Mouse (Mus musculus) hindlimb bud, embryonic 11.5 days (tissue): ENCODE measurements at regions not wholly inside any gene's neighbourhood (a gene's known extent, or its start where the extent isn't known, plus 50 kb on each side); places are given as distances from the start of the nearest gene placed in this dataset.

Experiments
- DNase-seq: peaks from one replicate; pipeline ENCODE4 v3.0.0-alpha.2; 2012; ENCODE audit warnings: low read depth, low spot score; ENCODE audit errors: extremely low spot score

DNA sequence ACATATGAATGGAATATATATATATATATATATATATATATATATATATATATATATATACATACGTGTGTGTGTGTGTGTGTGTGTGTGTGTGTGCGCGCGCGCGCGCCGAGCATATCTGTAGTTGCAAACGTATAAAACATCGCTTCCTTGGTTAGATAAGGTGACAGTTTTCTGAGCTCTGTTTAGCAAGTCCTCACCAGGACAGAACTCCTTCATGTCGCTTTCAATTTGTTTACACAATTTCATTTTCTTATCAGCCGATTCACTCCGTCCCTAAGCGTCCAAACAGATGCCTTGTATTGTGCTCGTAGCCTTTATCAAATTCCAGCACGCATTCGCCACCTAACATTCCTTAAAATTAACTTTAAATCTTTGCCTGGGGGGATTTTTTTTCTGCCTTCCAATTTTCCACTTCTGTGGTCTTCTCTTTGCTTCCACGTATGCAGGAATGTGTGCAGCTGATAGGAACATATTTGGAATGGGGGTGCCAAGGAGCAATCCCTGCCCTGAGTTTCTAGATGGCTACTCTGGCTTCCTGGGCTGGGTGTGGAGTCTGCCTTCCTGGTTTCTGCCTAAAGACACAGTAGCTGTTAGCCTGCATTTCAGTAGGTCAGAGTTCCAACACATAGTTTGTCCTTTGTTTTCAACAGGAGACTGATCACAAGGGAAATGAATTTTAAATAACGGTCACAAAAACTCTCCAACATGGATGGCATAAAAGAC is 575.7 kb downstream of the Robo2 start:
- DNase-seq: no peak

DNA sequence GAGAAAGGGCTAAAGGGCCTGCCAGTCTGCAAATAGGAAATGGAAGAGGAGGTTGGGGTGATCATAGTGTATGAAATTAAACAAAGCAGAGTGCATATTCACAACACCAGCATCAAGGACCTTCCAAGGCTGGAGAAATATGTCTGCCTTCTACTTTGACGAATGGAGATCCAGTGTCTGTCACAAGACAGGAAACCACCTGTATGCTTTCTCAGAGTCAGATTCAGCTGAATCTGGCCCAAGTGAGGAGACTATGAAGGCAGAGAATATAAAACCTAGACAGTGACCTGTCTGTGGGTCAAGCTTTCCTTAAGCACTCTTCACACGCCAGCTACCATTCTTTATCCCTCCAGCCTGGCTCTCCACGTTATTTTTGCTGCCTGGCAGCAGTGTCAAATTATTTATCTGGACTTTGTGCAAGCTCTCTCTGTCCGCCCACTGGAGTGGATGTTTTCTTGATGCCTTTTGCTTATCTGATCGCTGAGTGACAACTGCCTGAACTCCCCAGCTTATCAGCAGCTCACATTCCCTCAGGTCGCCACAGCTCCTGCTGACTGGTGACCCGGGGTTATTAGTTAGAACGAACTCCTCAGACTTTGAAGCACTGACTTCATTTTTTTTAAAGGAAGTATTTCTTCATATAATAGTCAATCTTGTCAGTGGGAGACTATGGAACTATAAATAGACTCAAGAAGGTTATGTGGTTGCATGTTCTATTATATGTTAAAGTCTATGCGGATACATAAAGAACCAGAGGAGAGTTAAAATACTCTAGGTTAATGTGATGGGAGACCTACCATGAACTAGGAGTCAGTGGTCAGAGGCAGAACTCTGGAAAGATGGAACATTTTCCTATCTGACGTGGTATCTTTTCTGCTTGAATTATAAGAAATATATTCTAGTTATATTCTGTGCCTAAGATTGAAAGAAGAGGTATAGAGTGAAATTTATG is 590.0 kb downstream of the Robo2 start:
- DNase-seq: no peak

DNA sequence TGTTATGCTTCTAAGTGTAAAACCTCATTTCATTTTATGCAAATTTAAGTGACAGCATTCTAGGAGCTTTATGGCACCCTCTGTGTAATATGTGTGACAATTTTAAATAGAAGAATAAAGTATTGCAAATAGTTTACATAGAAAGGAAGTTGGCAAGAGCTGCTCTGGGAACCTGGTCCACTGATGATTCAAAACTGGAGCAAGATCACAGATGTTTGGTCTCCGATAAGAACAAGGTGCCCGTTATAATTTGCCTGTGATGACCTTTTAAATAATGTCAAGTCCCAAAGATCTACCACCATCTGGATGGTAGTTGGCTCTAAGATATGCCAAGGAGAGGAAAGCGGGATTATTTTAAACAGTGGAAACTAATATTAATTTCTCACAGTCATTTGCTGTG is 607.1 kb downstream of the Robo2 start:
- DNase-seq: no peak

DNA sequence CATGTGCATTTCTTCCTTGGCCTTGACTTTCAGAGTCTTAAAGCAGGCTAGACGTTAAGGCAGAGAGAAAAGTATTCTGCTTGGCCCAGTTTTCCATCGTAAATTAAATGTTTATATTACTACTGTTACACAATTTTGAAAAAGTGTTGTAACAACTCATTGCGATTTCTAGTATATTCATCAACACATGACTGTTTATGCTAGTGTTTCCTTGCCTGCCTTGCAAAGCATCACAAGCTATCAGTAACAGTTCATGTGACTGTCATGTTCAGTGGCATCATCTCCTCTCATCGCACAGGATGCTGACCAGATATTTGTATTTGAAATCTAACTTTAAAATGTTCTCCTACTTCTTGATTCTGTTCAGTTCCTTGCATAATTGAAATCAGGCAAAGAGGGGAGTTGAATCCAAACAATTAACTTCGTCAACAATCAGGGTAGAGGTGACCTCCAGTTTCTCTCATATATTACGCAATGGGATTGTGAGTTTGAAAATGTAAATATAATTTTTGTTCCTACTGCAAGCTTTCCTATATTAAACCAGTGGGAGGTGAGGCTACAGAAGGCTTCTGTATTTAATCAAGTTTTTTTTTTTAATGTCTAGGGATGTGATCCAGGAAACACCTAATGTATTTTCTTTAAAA is 615.0 kb downstream of the Robo2 start:
- no peak for DNase-seq

DNA sequence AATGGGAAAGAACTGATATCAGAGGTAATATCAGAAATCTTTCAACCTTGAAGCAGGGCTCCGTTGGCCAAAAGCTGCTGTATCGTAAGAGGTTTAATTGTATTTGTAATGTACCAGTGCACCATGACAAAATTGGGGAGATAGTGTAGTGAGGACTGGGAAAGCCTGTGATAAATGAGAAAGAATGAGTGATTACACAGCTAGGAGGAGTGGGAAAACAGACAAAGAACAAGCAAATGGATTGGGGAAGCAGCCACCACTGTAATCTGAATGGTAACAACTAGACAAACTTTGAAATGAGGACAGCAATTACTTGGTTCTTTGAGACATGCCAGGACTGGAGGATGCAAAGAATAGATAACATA is 626.6 kb downstream of the Robo2 start:
- no peak for DNase-seq

DNA sequence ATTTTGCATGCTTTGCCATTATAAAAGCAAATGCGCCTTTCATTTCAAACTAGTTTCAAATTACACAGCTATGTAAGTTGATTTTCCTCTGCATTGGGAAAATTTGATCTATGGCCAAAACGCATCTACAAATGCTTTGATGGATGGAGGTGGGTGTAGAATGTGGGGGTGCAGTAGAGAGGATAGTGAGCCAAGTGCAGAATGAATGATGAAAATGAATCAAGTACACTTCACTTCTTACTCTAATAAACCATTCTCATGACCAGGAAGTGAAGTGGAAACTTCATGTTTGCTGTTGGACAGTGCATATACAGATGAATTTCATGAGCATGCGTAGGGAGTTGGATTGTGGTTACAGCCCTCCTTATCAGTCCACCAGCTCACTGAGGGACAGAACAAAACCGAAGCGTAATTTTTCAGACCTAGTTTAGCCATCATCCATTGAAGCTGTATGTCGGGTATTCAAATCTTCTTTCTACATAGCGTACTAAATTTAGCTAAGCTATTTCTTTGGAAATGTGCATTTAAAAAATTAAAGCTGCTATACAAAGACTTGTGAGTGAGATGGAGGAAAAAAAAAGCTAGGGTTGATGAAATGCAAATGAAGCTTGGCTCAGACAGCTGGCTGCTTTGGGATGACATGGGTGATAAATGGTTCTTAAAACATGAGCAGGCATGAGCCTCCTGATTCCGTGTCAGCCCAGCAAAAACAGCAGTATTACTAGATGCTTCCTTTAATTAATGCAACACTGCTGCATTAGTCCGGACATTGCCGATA is 627.1 kb downstream of the Robo2 start:
- DNase-seq: no peak

DNA sequence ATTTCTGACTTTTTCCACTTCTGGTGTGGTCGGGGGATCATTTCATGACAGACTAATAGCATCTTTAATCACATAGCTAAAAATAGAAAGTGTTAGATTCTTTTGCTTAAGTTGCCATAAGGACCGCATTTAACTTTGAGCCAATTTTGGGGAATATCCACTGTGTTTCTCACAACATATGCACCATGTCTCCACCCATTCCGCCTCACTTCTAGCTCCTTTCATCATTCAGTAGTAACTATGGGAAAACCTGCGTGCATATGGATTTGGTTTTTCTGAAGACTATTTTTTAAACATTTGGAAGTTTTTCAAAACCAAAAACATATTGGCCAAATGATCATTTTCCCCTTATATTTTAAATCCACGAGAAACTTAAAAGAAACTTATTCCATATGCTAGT is 639.2 kb downstream of the Robo2 start:
- no peak for DNase-seq

DNA sequence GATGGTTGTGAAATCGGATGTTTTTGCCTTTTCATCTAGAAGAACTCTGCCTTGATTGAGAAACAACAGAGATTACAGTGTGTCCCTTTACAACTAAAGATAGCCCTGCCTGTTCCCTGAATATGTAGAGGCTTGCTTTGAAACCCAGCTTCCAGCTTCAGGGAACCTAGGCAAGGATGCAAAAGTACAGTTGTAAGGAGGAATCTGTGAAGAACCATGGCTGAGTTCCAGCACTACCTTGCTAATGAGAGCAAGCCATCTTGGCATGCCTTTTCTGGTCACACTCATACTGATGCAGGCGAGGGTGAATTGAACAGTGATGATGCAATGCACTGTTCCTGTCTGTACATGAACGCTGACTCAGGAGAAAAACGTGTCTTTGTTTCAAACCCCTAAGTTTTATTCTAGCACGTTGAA is 641.2 kb downstream of the Robo2 start:
- no peak for DNase-seq

DNA sequence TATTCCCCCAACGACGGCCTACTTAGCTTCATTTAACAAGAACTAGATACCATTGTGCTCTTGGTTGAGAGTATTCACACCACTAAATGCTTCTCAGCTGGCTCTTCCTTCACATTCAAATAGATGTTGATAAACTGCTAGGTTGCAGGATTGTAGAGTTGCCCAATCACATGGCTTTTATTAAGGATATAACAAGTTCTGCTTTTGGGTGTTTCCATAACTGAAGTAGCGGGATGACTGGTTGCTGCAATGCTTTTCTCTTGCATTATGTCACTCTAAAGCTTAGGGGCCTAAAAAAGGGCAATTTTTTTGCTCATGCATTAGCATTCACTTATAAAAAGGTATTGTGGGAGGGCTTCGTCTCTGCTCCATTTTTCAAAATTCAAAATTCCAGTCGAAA is 641.9 kb downstream of the Robo2 start:
- DNase-seq: no peak

DNA sequence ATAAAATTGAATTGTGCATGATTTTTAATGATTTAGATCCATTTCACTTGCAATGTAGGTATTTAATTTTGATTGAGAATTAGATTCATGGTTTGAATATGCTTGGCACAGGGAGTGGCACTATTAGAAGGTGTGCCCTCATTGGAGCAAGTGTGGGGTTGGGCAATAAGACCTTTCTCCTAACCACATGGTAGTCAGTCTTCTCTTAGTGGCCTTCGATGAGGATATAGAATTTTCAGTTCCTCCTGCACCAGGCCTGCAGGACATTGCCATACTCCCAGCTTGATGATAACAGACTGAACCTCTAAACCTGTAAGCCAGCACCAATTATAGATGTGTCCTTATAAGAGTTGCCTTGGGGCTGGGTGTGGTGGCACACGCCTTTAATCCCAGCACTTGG is 642.9 kb downstream of the Robo2 start:
- DNase-seq: no peak

DNA sequence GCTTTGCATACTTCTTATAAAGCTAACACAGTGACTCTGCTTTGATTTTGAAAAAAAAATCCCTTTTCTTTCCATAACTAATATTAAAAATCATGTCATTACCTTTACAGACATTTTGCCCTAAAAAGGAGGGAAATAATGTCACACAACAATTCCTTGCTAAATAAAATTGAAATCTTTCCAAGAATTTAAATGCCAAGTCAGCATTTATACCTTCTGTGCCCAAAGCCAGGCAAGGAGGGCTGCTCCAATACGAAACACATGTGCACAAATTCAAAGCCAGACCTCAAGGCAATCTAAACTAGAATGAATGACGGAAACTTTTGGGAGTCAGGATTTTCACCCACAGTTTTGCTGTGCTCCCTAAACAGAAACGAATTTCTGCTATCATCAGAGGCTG is 646.4 kb downstream of the Robo2 start:
- DNase-seq: no peak

DNA sequence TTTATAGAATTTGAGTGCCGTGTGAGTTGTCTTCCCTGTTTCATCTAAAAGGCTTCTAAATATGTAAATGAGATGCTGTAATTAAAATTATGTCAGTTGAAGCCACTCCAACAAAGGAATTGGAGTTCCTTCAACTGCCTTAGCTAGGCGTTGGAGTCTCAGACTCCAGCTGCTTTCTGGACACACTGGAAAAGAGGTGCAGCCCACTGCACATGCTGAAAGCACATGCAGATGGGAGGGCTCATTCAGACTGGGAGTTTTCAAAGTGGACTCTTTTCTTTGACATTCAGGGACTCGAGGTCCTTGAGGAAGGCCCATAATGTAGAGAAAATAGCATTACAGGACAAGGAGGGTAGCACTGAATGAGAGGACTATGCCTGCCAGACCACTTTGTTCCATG is 650.7 kb downstream of the Robo2 start:
- no peak for DNase-seq

DNA sequence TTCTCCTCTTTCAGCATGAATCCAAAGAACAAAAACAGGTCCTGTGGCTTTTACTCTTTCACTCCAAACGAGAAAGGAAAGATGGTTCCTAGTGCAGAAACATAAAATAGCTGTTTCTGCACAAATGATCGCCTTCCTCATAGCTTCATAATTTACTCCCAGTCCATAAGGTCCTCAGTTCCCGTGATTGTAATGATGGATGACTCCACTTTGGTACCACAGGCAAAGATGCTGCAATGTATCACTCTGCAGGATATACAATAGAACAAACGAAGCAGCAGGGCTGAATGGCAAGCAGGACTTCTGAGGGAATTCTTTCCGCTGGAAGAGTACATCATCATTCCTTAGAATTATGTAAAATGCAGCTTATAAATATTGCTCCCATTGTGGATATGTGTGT is 652.8 kb downstream of the Robo2 start:
- DNase-seq: no peak

DNA sequence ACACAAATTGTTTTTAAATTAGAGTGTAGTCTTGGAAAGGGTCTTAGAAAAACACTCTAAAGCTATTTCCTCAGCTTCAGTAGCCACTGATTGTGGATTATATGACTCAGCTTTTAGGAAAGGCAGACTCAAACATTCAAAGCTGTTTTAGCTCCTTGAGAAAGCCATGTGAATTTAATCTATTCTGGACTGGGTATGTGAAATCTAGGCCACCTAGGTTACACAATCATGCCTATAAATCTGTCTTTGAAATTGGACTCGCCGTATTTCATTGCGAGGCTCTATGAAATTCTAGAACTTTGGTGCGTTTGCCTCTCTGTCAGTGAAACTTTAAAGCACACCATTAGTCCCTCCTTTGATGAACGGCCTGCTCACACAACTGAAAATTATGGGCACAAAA is 657.3 kb downstream of the Robo2 start:
- peak; percentile 89 for DNase-seq

DNA sequence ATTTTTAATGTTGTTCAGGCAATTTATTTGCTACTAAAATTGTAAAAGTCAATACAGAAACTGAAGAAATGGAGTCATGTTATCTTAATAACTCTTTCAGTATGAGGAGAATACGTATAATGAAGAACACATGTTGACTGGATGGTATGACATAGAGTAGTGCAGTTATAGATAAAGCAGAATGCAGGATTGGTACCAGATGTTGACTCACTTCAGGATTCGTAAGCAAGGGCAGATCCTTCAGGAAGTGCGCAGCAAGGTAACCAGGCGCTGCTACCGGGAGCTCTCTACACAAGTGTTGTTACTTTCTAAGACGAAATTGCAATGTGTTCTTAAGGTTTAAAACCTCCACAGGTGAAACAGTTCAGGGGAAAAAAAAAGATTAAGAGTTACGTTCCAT is 683.3 kb downstream of the Robo2 start:
- DNase-seq: peak; percentile 10

DNA sequence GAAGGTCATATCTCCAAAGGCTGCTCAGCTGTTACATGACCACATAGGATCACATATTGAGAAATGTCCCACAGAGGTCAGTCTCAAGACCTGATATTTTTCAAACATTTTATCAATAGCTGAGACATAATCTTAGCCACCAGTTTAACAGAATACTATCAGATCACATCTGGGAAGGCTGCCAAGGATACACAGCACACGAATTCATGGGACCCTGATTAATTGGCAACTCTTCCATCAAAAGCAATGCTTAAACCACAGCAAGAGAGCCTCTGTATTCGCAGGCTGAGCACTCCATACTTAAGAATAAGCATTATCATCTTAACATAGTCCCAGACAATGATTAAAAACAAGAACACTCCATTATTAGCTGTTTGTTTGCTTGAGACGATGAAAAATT is 691.9 kb downstream of the Robo2 start:
- DNase-seq: no peak

DNA sequence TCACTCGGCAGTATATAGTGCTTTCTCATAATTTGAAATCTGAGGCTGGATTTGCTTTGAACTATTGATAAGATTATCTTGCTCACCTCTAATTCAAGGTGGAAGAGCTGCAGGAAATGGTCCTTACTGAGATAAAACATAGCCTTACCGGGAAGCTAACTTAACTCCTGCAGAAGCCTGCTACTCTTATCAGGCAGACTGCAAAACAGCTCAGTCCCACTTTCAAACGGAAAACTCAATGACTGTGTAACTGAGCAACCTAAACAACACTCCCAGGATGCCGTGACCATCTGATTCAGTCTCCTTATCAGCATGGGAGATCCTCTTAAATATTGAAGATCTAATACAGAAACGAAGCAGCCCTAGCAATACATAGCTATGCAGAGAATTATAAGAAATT is 695.3 kb downstream of the Robo2 start:
- no peak for DNase-seq

DNA sequence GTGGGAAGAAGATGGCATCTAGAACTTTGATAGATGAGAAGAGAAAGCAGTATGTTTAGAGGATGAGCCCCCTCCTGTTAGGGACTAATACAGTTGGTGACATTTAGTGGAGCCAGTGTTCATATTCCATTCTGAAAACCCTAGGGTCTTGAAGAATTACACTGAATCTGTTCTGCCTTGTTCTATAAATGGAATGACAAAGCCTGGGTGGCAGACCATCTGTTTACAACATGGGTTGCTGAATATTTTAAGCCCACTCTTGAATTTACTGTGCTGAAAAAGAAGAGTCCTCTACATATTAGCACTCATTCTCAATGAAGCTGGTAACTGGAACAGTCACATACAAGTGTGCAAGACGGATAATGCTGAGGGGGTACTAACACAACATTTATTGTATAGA is 704.6 kb downstream of the Robo2 start:
- DNase-seq: no peak

DNA sequence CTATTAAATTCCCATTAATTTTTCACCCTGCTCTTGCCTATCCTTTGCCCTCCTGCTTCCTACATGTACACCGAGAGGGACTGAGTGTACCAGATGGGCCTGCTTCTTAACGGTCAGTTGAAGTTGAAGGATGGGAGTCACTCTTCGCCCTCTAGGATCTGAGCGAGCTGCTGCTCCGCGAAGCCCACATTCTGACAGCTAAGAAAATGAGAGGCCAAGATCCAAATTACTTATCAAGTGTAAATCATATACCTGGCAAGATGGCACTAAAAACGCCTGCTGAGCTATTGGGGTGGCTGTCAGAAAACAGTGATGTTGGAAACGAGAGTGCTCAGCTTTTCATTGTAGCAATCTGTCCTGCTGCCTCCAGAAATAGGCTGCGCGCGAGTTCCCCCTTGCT is 722.4 kb downstream of the Robo2 start:
- DNase-seq: no peak

DNA sequence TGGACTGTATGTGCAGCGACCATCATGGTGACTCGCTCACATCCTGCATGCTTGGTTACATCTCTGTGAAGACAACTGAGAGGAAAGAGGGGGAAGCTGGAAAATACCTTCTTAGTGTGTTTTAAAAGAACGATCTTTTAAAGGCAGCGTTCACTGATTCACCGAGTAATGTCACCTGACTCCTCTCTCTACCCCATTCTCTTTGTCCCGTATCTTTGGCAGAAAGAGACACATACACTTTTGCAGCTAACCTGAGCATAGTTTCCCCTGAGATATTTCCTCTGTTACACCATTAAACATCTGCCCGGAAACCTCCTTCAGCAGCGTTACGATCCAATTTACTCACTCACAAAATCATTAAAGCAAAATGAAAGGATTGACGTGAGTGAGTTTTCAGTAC is 731.8 kb downstream of the Robo2 start:
- DNase-seq: no peak

DNA sequence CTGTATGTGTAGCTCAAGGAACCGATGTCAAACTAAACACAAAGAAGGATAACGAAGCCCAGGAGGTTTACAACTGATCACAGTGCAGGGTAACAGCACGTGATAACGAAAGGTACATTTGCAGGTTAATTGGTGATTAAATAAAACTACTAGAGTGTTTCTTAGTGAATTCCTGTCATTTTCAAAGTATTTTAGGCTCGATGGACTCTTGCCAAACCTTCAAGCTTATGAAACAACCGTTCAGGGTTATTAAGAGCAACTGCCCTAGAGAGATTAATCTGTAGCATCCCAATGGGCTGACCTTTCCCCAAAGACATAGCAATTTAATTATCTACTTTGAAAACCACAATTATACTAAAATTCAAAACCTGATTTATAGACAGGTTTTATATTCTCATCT is 741.1 kb downstream of the Robo2 start:
- DNase-seq: no peak
